Mouse (Mus musculus) small intestine, adult 2 months (tissue): ENCODE measurements at regions not wholly inside any gene's neighbourhood (a gene's known extent, or its start where the extent isn't known, plus 50 kb on each side); places are given as distances from the start of the nearest gene placed in this dataset.

Experiments used
- CTCF ChIP-seq: fragments of 200-500 bp; IDR thresholded peaks from 2 replicates; pipeline ENCODE4 v1.5.1; 2012; ENCODE audit warnings: low read depth, mild to moderate bottlenecking, control low read depth, inconsistent platforms, low read length, moderate library complexity, mixed read lengths; ENCODE audit not compliant: insufficient replicate concordance, insufficient read length; ENCODE audit errors: extremely low read depth
- POLR2A ChIP-seq: fragments of 200-500 bp; IDR thresholded peaks from 2 replicates; pipeline ENCODE4 v1.6.1; 2012; ENCODE audit warnings: low read depth, mild to moderate bottlenecking, control low read depth, inconsistent platforms, low read length, moderate library complexity

GRCm38 (mm10) chr8:88450864-88451657 lies 70.1 kb upstream of the Nkd1 start:
- TF ChIP-seq CTCF: no peak
- TF ChIP-seq POLR2A: no peak
